ENCODE assay signal across 14 mouse cellular contexts in genomic region chr17:77200256-77200655, GRCm38 (mm10).
"Had no signal": no experiment of that assay in that cellular context is flagged by ENCODE, and none has a peak within 500 bp of the region (broad histone marks: within the 10 kb centered on the region; RNA-seq: fewer than 3 reads in every experiment).

No protein-coding gene starts in this region.

- H3K27me3 ChIP-seq: liver, embryonic 13.5 days; lung, embryonic 15.5 days; neural tube, embryonic 12.5 days had no signal

- DNase-seq: kidney, adult 11 months; kidney, adult 9 months; kidney, postnatal 14 days; liver; liver, embryonic 13.5 days; liver, postnatal 0 days; midbrain, embryonic 14.5 days; retina, postnatal 1 day; right cerebral cortex, postnatal 4 days; thymus, postnatal 36 days had no signal

- H3K36me3 ChIP-seq: liver, embryonic 13.5 days; lung, embryonic 15.5 days; neural tube, embryonic 12.5 days had no signal

- ATAC-seq: liver, postnatal 0 days had no signal

- H3K4me1 ChIP-seq: liver, embryonic 13.5 days; lung, embryonic 15.5 days; neural tube, embryonic 12.5 days had no signal

- H3K9ac ChIP-seq: liver, embryonic 13.5 days; liver, postnatal 0 days; lung, embryonic 15.5 days; neural tube, embryonic 12.5 days had no signal

- H3K4me3 ChIP-seq: left cerebral cortex, adult 2 months; liver, embryonic 13.5 days; lung, embryonic 15.5 days; myocyte; neural tube, embryonic 12.5 days had no signal

- H3K27ac ChIP-seq: left cerebral cortex, adult 2 months; liver, embryonic 13.5 days; lung, embryonic 15.5 days; neural tube, embryonic 12.5 days had no signal

- H3K9me3 ChIP-seq: liver, embryonic 13.5 days; lung, embryonic 15.5 days; neural tube, embryonic 12.5 days had no signal

- H3K4me2 ChIP-seq: liver, embryonic 13.5 days; lung, embryonic 15.5 days; neural tube, embryonic 12.5 days had no signal
